Mouse (Mus musculus) lung, postnatal 14 days (tissue): ENCODE measurements around the gene Shank2.

Source experiments
- DNase-seq: peaks from one replicate; pipeline ENCODE4 v3.0.0; 2021

Shank2 gene

GRCm38 (mm10) chr7:144287991-144288390 lies 286.3 kb downstream of the Shank2 start:
- no peak for DNase-seq

DNA sequence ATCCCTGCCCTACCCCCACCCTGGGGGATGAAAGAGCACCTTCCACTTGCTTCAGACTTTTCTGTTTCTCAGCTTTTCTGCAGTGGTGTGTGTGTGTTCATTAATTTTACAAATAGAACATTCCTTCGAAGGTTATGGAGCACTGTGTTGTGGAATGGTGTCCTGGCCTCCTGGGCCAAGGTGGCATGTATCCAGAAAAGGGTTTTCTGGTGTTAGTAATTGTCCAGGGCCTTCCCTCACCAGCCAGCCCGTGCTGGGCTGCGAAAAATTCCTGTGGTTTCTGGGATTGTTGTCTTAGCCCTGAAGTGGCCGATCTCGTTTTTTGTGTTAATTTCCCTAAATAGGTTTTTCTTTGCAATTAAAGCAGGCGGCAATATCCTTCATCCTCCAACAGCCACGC lies 289.8 kb downstream of the Shank2 start:
- DNase-seq: no peak

DNA sequence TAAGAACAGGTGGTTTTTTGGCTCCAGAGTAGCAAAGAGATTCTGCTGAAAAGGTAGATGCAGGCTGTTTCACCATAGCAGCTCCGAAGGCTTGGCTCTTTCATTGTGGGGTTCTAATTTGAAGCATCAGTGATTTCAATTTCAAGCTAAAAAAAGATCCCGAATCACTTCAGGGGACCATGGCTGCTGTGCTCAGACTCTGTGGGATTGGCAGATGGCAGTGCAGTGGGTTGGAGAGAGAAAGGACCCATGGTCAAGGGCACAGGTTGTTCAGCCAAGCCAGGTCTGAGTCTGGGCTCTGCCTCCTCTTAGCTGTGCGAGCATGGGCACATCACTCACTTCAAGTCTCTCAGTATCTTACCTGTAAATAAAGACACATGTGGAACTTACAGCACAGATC lies 291.9 kb downstream of the Shank2 start:
- DNase-seq: no peak

- peak; percentile 44 for DNase-seq
These were observed 292.8 kb downstream of the Shank2 start for GRCm38 (mm10) chr7:144294239-144295200.

- DNase-seq: no peak
These were observed 297.6 kb downstream of the Shank2 start for GRCm38 (mm10) chr7:144299351-144299750.

DNA sequence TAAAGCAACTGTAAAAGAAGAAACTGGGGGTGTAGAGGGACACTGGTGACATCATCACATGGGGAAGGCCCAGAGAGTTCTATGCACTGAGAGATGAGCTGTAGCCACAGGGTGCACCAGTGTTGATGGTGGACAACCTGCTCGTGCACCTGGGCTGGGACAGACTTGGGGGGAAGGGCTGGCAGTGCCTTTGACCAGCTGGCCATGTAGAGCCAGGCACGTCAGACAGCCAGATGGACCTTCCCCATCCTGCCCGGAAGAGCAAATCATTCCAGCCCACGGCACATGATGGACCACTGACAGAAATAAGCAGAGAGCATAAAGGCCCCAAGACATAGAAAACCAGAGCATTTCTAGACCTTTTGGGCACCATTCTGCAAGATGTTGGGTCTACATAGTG lies 299.9 kb downstream of the Shank2 start:
- no peak for DNase-seq

- DNase-seq: no peak
These were observed 300.8 kb downstream of the Shank2 start for GRCm38 (mm10) chr7:144302498-144302897.

DNA sequence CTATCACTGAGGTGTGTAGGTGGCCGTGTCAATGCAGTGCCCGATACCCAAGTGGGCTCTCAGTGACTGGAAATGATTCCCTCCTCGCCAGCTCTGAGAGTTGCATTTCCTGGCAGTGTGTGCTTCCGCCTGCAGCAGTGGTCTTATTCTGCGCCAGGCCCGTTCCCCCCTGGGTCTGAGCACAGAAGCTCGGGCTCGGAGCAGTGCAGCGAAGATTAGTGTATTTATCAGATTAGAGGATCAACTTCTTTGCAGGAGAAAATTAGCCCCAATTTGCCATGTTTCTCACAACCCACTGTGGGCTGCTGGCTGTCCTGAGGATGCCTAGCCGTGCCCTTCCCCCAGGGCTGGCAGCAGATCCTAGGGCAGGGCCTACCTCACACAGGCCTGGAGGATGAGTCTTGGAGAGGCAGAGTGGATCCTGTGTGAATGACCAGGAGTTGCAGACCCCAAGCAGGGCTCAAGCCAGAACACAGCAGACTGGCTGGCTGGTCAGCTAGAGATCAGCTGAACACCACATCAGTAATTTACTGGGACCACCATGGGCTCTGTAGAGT lies 306.2 kb downstream of the Shank2 start:
- DNase-seq: no peak

- DNase-seq: no peak
These were observed 312.8 kb downstream of the Shank2 start for GRCm38 (mm10) chr7:144314438-144315105.

DNA sequence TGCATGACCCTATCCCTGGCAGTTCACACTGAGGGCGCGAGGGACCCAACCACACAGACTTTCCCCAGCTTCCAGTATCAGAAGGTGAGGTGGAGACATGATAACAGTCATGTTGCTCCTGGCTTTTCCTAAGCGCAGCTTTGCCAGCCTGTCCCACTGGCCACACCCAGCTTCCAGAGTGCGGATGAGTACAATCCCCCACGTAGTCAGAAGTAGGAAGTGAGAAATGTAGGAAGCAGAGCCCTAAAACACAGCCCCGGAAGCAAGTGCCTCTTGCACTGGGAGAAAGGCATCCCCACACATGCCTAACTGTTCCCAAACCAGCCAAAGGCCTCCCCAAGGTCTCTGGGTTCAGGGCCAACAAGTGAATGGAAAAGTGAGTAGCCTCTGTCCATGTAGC lies 314.5 kb downstream of the Shank2 start:
- no peak for DNase-seq

DNA sequence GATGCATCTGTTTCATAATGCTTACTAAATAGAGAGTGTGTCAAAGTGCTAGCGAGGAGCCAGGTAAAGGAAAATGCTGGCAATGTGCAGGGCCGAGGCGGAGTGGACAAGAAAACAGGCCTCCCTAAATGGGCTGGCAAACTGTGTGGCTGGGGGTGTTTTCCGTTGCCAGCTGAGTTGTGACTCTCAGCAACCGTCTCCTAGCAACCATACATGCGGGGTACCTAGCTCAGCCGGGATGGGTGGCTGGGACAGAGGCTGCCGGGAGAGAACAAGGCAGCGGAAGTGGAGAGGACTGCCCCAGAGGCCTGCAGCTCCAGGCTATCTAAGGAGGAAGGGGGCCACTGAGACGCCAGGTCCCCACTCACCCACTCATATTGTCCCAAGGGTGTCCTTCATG lies 315.1 kb downstream of the Shank2 start:
- DNase-seq: no peak

DNA sequence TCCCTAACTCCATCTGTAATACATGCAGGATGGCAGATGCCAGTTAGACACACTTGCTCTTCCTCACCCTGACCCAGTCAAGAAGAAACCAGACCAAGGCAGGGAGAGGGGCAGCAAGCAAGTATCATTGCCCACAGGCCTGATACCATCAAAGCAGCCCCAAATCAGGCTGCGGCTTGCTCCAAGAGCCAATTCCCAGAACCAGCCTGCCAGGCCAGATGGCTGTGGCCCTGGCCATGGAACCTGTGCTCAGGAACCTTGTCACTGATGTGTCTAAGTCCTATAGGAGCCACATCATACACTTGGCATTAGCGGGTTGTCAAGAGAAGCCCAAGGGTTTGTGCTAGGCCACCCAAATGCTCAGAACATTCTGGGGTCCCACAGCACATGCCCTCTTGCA lies 322.3 kb downstream of the Shank2 start:
- no peak for DNase-seq

DNA sequence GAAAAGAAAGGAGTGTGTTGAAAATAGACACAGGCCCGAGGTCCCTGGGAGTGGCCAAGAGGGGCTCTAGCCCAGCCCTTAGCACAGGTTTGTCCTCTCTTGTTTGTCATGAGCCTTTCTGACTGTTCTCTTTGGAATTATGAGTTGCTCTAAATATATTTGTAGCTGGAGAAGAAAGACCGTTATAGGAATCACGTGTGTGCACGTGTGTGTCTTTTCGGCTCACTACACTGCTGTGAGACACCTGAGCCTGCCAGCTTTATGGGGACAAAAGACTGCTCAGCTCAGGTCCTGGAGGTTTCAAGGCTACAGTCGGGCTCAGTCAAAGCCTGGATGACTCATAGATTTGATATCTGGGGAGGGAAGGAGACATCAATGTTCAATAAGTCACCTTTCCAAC lies 323.1 kb downstream of the Shank2 start:
- DNase-seq: no peak

- DNase-seq: no peak
These were observed 323.9 kb downstream of the Shank2 start for GRCm38 (mm10) chr7:144325603-144326002.

DNA sequence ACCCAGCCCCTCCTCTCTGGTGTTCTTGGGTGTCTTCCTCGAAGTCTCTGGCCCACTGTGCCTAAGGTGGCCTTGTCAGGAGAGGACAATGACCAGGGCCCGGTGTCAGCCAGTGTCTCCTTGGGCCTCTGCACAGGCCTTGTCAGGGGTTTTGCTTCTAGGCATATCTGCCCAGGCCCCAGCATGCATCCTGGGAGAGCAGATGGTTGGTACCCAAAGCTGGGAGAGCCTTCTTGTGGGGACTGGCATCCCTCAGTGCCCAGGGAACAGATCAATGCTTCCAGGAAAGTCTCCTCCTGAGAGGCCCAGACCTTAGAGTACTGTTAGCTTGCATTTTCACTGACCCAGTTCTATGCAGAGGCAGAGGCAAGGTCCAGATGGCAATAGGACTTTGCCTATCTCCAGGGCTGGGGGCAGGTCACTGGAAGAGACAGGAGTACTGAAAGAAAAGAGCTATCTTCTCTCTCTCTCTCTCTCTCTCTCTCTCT lies 327.7 kb downstream of the Shank2 start:
- DNase-seq: no peak

GRCm38 (mm10) chr7:144336626-144337025 lies 334.9 kb downstream of the Shank2 start:
- no peak for DNase-seq

DNA sequence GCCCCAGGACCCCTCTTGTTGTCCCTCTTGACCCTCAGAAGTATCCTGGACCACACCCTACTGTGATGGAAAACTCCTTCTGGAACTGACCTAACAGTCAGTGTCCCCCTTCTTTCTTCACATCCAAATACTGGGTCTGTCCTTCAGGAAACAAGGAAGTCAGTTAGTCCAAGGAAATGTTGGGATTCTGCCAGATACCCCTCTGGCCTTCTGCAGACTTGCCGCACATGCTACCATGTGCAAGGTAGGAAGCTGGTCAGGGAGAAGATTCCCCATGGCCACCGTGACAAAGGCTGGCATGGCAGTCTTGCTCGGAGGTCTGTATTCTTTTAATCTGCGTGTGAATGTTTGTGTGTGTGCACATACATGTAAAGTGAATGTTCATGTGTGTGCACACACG lies 337.0 kb downstream of the Shank2 start:
- no peak for DNase-seq

DNA sequence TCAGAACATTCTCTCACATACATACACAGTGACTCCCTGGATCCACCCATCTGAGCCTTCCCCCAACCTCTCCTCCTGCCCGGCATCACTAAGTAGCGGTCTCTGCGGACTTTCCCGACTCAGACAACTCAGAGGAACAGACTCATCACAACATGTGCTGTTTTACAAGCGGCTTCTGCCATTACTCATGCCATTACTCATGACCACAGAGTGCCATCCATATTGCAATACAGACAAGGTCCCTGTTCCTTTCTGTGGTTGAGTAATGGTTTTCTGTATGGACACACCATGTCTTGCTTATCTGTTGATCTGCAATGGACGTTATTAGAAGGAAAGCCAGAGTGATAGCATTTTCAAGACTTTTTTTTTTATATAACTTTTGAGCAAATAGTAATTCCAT lies 338.6 kb downstream of the Shank2 start:
- DNase-seq: no peak

GRCm38 (mm10) chr7:144366133-144366532 lies 364.4 kb downstream of the Shank2 start:
- no peak for DNase-seq

DNA sequence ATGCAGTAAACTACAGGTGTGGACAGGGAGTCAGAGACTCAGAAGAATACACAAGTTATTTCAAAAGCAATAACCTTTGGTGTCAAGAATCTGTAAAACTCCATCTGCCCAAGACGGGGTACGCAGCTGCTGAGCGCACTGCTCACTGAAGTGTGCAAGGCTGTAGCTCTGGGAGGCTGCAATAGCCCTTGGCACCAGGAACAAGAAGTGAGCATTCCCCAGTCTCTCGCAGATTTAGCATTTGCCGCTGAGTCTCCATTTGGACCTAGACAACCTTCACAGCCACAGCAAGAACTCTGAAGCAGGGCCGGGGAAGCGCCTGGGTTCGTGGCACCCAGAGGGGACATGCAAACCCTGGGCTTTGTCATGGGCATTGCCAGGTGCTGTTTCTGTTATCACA lies 371.3 kb downstream of the Shank2 start:
- DNase-seq: no peak

GRCm38 (mm10) chr7:144375483-144375882 lies 373.8 kb downstream of the Shank2 start:
- no peak for DNase-seq

DNA sequence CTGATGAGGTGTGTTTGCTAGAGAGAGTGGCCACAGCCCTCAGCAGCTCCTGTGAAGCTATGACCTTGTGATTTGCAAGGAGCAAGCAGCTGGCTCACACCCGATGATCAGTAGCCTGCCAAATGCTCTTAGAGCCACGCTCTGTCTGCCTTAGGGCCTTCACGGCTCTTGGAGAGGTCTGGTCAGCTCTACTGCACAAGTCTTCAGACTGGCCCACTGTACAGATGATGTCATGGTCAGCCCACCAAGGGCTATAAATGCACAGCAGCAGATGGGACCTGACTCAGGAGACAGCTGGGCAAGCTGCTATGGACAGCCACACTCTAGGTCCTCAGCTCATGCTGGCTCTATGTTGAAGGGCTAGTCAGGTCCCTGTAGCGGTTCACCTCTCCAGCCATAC lies 376.5 kb downstream of the Shank2 start:
- DNase-seq: no peak

DNA sequence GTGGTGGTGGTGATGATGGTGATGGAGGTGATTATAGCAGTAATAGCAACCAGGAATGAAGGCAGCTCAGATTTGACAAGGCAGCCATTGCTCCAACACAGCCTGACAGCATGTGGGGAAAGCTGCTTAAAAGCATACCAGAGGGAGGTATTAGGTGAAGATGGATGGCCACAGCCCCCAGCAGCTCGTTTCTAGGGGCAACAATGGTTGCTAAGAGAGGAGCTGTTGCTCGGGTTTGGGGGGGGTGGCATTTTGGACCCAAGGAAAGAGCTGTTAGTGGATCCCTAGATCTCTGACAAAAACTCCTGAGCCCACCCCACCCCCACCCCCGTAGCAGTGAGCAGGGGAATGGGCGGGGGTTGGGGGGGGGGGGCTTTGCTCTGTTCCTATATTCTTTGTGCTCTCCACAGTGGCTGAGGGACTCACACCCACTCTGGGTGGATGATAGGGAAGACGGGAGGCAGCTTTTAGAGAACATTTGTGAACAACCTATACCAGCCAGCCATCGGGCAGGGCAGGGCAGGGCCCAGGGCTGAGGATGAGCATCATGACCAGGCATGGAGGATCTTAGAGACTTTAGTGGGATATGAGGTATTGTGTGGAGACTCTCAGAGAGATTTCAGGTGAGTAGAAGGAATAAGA lies 377.6 kb downstream of the Shank2 start:
- no peak for DNase-seq
